8 mouse cellular contexts compared by ENCODE assay signal in genomic region chr3:90292345-90293275, GRCm38 (mm10). TPM values are rescaled to one million over a fixed set of nuclear protein-coding genes. Genes with fewer than 3 reads are reported as not detected.
A peak's percentile ranks its signal among the peaks of the same experiment; 100 is the strongest.
DNase-seq lines count a peak whose midpoint lies in the region; ATAC-seq and TF ChIP-seq lines count a peak whose summit lies in the region.

Gene Gatad2b (plus strand): TSS chr3:90293178.

- TF ChIP-seq CTCF in C2C12 (IDR thresholded peaks at IDR 0.05; ENCODE audit: control insufficient read depth, insufficient read depth, insufficient read length): no peak
- no peak for TF ChIP-seq CTCF in brain, embryonic 14.5 days (IDR thresholded peaks at IDR 0.05; ENCODE audit: borderline replicate concordance, extremely low read depth, insufficient read depth, insufficient read length)
- no peak for TF ChIP-seq CTCF in liver, adult 2 months (IDR thresholded peaks at IDR 0.05; ENCODE audit: low read depth, low read length)

- H3K4me1 ChIP-seq in erythroblast, embryonic 14.5 days (ENCODE audit: control insufficient read depth): peaks cover 47% of the 10 kb centered on the region
- peaks cover 11% of the 10 kb centered on the region for H3K4me1 ChIP-seq in heart, embryonic 11.5 days (ENCODE audit: control insufficient read depth, insufficient read depth, low read length)
- H3K4me1 ChIP-seq in kidney, embryonic 16.5 days (ENCODE audit: insufficient read depth, low read length): peaks cover 21% of the 10 kb centered on the region
- H3K4me1 ChIP-seq in liver, adult 2 months (ENCODE audit: control insufficient read depth, insufficient read depth, low read length): peaks cover 16% of the 10 kb centered on the region

- no peaks in the 10 kb centered on the region for H3K27me3 ChIP-seq in C2C12 (ENCODE audit: control insufficient read depth, insufficient read depth, insufficient read length)
- no peaks in the 10 kb centered on the region for H3K27me3 ChIP-seq in erythroblast, embryonic 14.5 days (ENCODE audit: control insufficient read depth)
- no peaks in the 10 kb centered on the region for H3K27me3 ChIP-seq in heart, embryonic 11.5 days (ENCODE audit: control insufficient read depth, insufficient read depth, low read length)
- H3K27me3 ChIP-seq in kidney, embryonic 16.5 days (ENCODE audit: insufficient read depth, low read length): no peaks in the 10 kb centered on the region
- H3K27me3 ChIP-seq in liver, adult 2 months (ENCODE audit: control insufficient read depth, insufficient read depth, low read length): no peaks in the 10 kb centered on the region
- no peaks in the 10 kb centered on the region for H3K27me3 ChIP-seq in myocyte (ENCODE audit: control insufficient read depth, insufficient read depth, insufficient read length)
- no peaks in the 10 kb centered on the region for H3K27me3 ChIP-seq in splenic B cell, adult 2 months (ENCODE audit: control insufficient read depth, insufficient read depth, low read length, poor library complexity, severe bottlenecking)

- peaks cover 40% of the 10 kb centered on the region for H3K79me3 ChIP-seq in C2C12 (ENCODE audit: low read depth)

- peak within 1 kb of the TSS; percentile 97 for H3K27ac ChIP-seq in heart, embryonic 11.5 days (ENCODE audit: low read depth, low read length)
- H3K27ac ChIP-seq in kidney, embryonic 16.5 days (ENCODE audit: low read length): peak within 1 kb of the TSS; percentile 98
- H3K27ac ChIP-seq in liver, adult 2 months (replicated peaks; ENCODE audit: insufficient read depth, low read depth, low read length): peak within 1 kb of the TSS; percentile 89

- H3K9me3 ChIP-seq in erythroblast, embryonic 14.5 days (ENCODE audit: control insufficient read depth, low read length): no peaks in the 10 kb centered on the region
- H3K9me3 ChIP-seq in heart, embryonic 11.5 days (replicated peaks; ENCODE audit: control insufficient read depth, low read length): no peaks in the 10 kb centered on the region
- no peaks in the 10 kb centered on the region for H3K9me3 ChIP-seq in kidney, embryonic 16.5 days (ENCODE audit: low read length)

- DNase-seq in brain, embryonic 14.5 days (ENCODE audit: low read depth): peak; percentile 100
- DNase-seq in liver, adult 2 months (ENCODE audit: extremely low read depth, low read depth, low spot score): peak; percentile 99
- peak; percentile 100 for DNase-seq in splenic B cell, adult 2 months (ENCODE audit: low read depth, low spot score)

- under 1% methylated on average over 47 of the region's 47 CpGs for WGBS in heart, embryonic 11.5 days (ENCODE audit: insufficient replicate concordance)
- under 1% methylated on average over 44 of the region's 47 CpGs for WGBS in kidney, embryonic 16.5 days
- under 1% methylated on average over 47 of the region's 47 CpGs for WGBS in liver, adult 2 months

- peaks cover 6% of the 10 kb centered on the region for H3K36me3 ChIP-seq in C2C12 (ENCODE audit: control insufficient read depth, insufficient read depth)
- H3K36me3 ChIP-seq in erythroblast, embryonic 14.5 days (ENCODE audit: control insufficient read depth): peaks cover 22% of the 10 kb centered on the region
- H3K36me3 ChIP-seq in heart, embryonic 11.5 days (ENCODE audit: control insufficient read depth, insufficient read depth, low read length): no peaks in the 10 kb centered on the region
- H3K36me3 ChIP-seq in kidney, embryonic 16.5 days (ENCODE audit: insufficient read depth, low read length): no peaks in the 10 kb centered on the region
- no peaks in the 10 kb centered on the region for H3K36me3 ChIP-seq in liver, adult 2 months (ENCODE audit: control insufficient read depth, insufficient read depth, low read length)
- no peaks in the 10 kb centered on the region for H3K36me3 ChIP-seq in myocyte (ENCODE audit: control insufficient read depth, insufficient read depth)
- no peaks in the 10 kb centered on the region for H3K36me3 ChIP-seq in splenic B cell, adult 2 months (ENCODE audit: control insufficient read depth, insufficient read depth, low read length, poor library complexity, severe bottlenecking)

- H3K4me3 ChIP-seq in C2C12 (ENCODE audit: insufficient read depth, poor library complexity, severe bottlenecking) (peak within 1 kb of the TSS; percentile 75), myocyte (peak within 1 kb of the TSS; percentile 90)
- peak within 1 kb of the TSS; percentile 92 for H3K4me3 ChIP-seq in erythroblast, embryonic 14.5 days (replicated peaks)
- H3K4me3 ChIP-seq in heart, embryonic 11.5 days (ENCODE audit: low read depth, low read length): peak within 1 kb of the TSS; percentile 83
- H3K4me3 ChIP-seq in kidney, embryonic 16.5 days (ENCODE audit: low read length): peak within 1 kb of the TSS; percentile 95
- H3K4me3 ChIP-seq in liver, adult 2 months (ENCODE audit: insufficient read depth, low read depth, low read length): peak within 1 kb of the TSS; percentile 95

- peak within 1 kb of the TSS; percentile 90 for H3K9ac ChIP-seq in heart, embryonic 11.5 days (ENCODE audit: low read depth, low read length)
- H3K9ac ChIP-seq in kidney, embryonic 16.5 days (replicated peaks; ENCODE audit: low read length): peak within 1 kb of the TSS; percentile 92
- peak within 1 kb of the TSS; percentile 98 for H3K9ac ChIP-seq in liver, adult 2 months (ENCODE audit: low read depth, low read length)

- TF ChIP-seq POLR2A in brain, embryonic 14.5 days (IDR thresholded peaks at IDR 0.05; ENCODE audit: borderline replicate concordance, extremely low read depth, insufficient read depth, insufficient read length, poor library complexity, severe bottlenecking): peak; percentile 61; the same call in 1 of the 2 replicates
- TF ChIP-seq POLR2A in liver, adult 2 months (IDR thresholded peaks at IDR 0.05; ENCODE audit: extremely low read depth, insufficient read depth, low read length): 0 out of 2 replicates have a peak, but pooled peaks have one; percentile 28
- peak; percentile 57 for TF ChIP-seq POLR2A in myocyte (IDR thresholded peaks at IDR 0.05; ENCODE audit: insufficient read length, low read depth)

- peak within 1 kb of the TSS; percentile 76 for H3K4me2 ChIP-seq in heart, embryonic 11.5 days
- H3K4me2 ChIP-seq in kidney, embryonic 16.5 days (replicated peaks; ENCODE audit: low read depth, low read length): peak within 1 kb of the TSS; percentile 78
- peak within 1 kb of the TSS; percentile 93 for H3K4me2 ChIP-seq in myocyte (ENCODE audit: low read depth)

- H3ac ChIP-seq in C2C12 (ENCODE audit: control insufficient read depth, insufficient read length, low read depth) (peak within 1 kb of the TSS; percentile 90), myocyte (ENCODE audit: control insufficient read depth, insufficient read length) (peak within 1 kb of the TSS; percentile 77)

- ATAC-seq in heart, embryonic 11.5 days (replicated peaks; ENCODE audit: insufficient number of reproducible peaks, low FRiP score, low TSS enrichment): peak; percentile 98
- ATAC-seq in kidney, embryonic 16.5 days (ENCODE audit: low FRiP score, low TSS enrichment): peak; percentile 99

- H3K79me2 ChIP-seq in C2C12 (ENCODE audit: control insufficient read depth, insufficient read depth): peaks cover 45% of the 10 kb centered on the region
- peaks cover 24% of the 10 kb centered on the region for H3K79me2 ChIP-seq in liver, adult 2 months (ENCODE audit: control insufficient read depth, insufficient read depth, low read length)
- peaks cover 42% of the 10 kb centered on the region for H3K79me2 ChIP-seq in myocyte (ENCODE audit: control insufficient read depth, insufficient read depth)

TF ChIP-seq in C2C12, 6 proteins besides CTCF, POLR2A, EP300 and RAD21:
- TF ChIP-seq MYOD1 (IDR thresholded peaks at IDR 0.05; ENCODE audit: control insufficient read depth, insufficient read length, low read depth): no peak
- TF ChIP-seq CEBPB (IDR thresholded peaks at IDR 0.05; ENCODE audit: low read depth): no peak
- TF ChIP-seq MAX (IDR thresholded peaks at IDR 0.05): no peak
- no peak for TF ChIP-seq USF1 (IDR thresholded peaks at IDR 0.05; ENCODE audit: low read depth)
- TF ChIP-seq MYOG (IDR thresholded peaks at IDR 0.05; ENCODE audit: control insufficient read depth, extremely low read depth, insufficient read length): no peak
- TF ChIP-seq FOSL1 (IDR thresholded peaks at IDR 0.05; ENCODE audit: insufficient read depth, low read length, poor library complexity, severe bottlenecking): no peak
TF ChIP-seq in C2C12: peak in this region for 0.

TF ChIP-seq in myocyte, 11 proteins besides CTCF, POLR2A, EP300 and RAD21:
- TF ChIP-seq MAX (IDR thresholded peaks at IDR 0.05; ENCODE audit: low read depth) (no peak), E2F4 (IDR thresholded peaks at IDR 0.05; ENCODE audit: insufficient read depth) (no peak), CEBPB (IDR thresholded peaks at IDR 0.05; ENCODE audit: insufficient read depth, poor library complexity, severe bottlenecking) (no peak), SRF (IDR thresholded peaks at IDR 0.05; ENCODE audit: control insufficient read depth, insufficient read length, low read depth) (peak; percentile 6), USF1 (IDR thresholded peaks at IDR 0.05; ENCODE audit: low read depth) (no peak), POLR2AphosphoS2 (IDR thresholded peaks at IDR 0.05; ENCODE audit: insufficient read length, low read depth) (peak; percentile 40)

RNA-seq across cellular contexts. Expression of gene Gatad2b, which starts in this region (rescaled TPM):
- polyA plus RNA-seq in C2C12 (2012; fragmentation: generic; extraction: Trizol) (14.2 TPM), myocyte (2012; fragmentation: generic; extraction: Trizol) (14.7 TPM)
- polyA plus RNA-seq in brain, embryonic 14.5 days (2012; rRNA removed): 27.3 and 52.6 TPM in 2 replicates
- polyA plus RNA-seq in erythroblast, embryonic 14.5 days (2012): 0.37 and 0.40 TPM in 2 replicates
- polyA plus RNA-seq in heart, embryonic 11.5 days (2014; fragmentation: Nextera tagmentation; extraction: Ambion mirVana): 8.4 and 14.3 TPM in 2 replicates
- 11.3 and 15.4 TPM in 2 replicates for polyA plus RNA-seq in kidney, embryonic 16.5 days (2015; fragmentation: Nextera tagmentation; extraction: Ambion mirVana)
- 6.3 and 7.7 TPM in 2 replicates for total RNA-seq in liver, adult 2 months (2014; rRNA removed)
- 6.6 and 7.1 TPM in 2 replicates for polyA plus RNA-seq in liver, adult 2 months (2012; rRNA removed)

Comparison
In these comparisons a context has a peak if more than half of its experiments do, and no peak if none do; other contexts are left out.
1. Peak in every context shown above with its lines: DNase-seq, ATAC-seq, H3K4me3 ChIP-seq and H3K27ac ChIP-seq.